In genomic region chr4:111544684-111545083, GRCm38 (mm10) we compare ENCODE assay signal across 34 mouse cellular contexts.
"Had no signal": no experiment of that assay in that cellular context is flagged by ENCODE, and none has a peak within 500 bp of the region (broad histone marks: within the 10 kb centered on the region; RNA-seq: fewer than 3 reads in every experiment).

No protein-coding gene starts in this region.

- H3K36me3 ChIP-seq: heart, embryonic 12.5 days; heart, embryonic 13.5 days; heart, embryonic 15.5 days; hindbrain, embryonic 10.5 days; hindbrain, embryonic 12.5 days; hindbrain, embryonic 13.5 days; hindbrain, embryonic 15.5 days; intestine, embryonic 15.5 days; kidney, embryonic 15.5 days had no signal

- H3K9me3 ChIP-seq: heart, embryonic 12.5 days; heart, embryonic 13.5 days; heart, embryonic 15.5 days; hindbrain, embryonic 10.5 days; hindbrain, embryonic 12.5 days; hindbrain, embryonic 13.5 days; hindbrain, embryonic 15.5 days; intestine, embryonic 15.5 days; kidney, embryonic 15.5 days had no signal

- H3K27me3 ChIP-seq: heart, embryonic 12.5 days; heart, embryonic 13.5 days; heart, embryonic 15.5 days; hindbrain, embryonic 12.5 days; hindbrain, embryonic 13.5 days; hindbrain, embryonic 15.5 days; intestine, embryonic 15.5 days; kidney, embryonic 15.5 days had no signal

- H3K4me1 ChIP-seq: heart, embryonic 12.5 days; heart, embryonic 15.5 days; hindbrain, embryonic 10.5 days; hindbrain, embryonic 12.5 days; hindbrain, embryonic 13.5 days; hindbrain, embryonic 15.5 days; intestine, embryonic 15.5 days; kidney, embryonic 15.5 days had no signal

- H3K4me3 ChIP-seq: heart, embryonic 12.5 days; heart, embryonic 13.5 days; heart, embryonic 15.5 days; hindbrain, embryonic 10.5 days; hindbrain, embryonic 12.5 days; hindbrain, embryonic 13.5 days; hindbrain, embryonic 15.5 days; intestine, embryonic 15.5 days; kidney, embryonic 15.5 days; layer of hippocampus, adult 2 months; left cerebral cortex, adult 2 months had no signal

- H3K9ac ChIP-seq: heart, embryonic 12.5 days; heart, embryonic 13.5 days; heart, embryonic 15.5 days; hindbrain, embryonic 12.5 days; hindbrain, embryonic 13.5 days; hindbrain, embryonic 14.5 days; hindbrain, embryonic 15.5 days; intestine, embryonic 15.5 days; kidney, embryonic 15.5 days had no signal

- ATAC-seq: hindbrain, embryonic 16.5 days; hindbrain, postnatal 0 days; inflammation-experienced regulatory T-cells, adult 6 months; intestine, embryonic 15.5 days; intestine, embryonic 16.5 days; intestine, postnatal 0 days had no signal

- H3K27ac ChIP-seq: heart, embryonic 13.5 days; heart, embryonic 15.5 days; hindbrain, embryonic 10.5 days; hindbrain, embryonic 12.5 days; hindbrain, embryonic 13.5 days; hindbrain, embryonic 14.5 days; hindbrain, embryonic 15.5 days; hindbrain, postnatal 0 days; intestine, embryonic 15.5 days; kidney, embryonic 15.5 days; kidney, postnatal 0 days; layer of hippocampus, adult 2 months; left cerebral cortex, adult 2 months had no signal

- DNase-seq: heart, postnatal 10 days; heart, postnatal 14 days; heart, postnatal 36 days; kidney, adult 11 months; kidney, adult 18-20 months; kidney, adult 2 months; kidney, adult 8-10 months; kidney, adult 9 months; kidney, postnatal 10 days; kidney, postnatal 14 days; kidney, postnatal 25 days; kidney, postnatal 36 days; kidney, postnatal 4 days; layer of hippocampus, adult 9-11 months; layer of hippocampus, postnatal 36 days had no signal

- H3K4me2 ChIP-seq: heart, embryonic 11.5 days; heart, embryonic 12.5 days; heart, embryonic 13.5 days; heart, embryonic 15.5 days; hindbrain, embryonic 12.5 days; hindbrain, embryonic 13.5 days; hindbrain, embryonic 14.5 days; hindbrain, embryonic 15.5 days; intestine, embryonic 15.5 days; kidney, embryonic 15.5 days had no signal
